Mouse (Mus musculus) Patski (cell line): Measurements from ENCODE around the gene Rbm17. TPM values are rescaled to one million over a fixed set of nuclear protein-coding genes. Genes with fewer than 3 reads are reported as not detected.
"Not testable (repeated sequence)": the region's sequence is repeated elsewhere in the genome, so short reads cannot be mapped to it uniquely, and the experiment has no call there.

Experiments
- ATAC-seq: fragments of 100-300 bp; one replicate; pipeline ENCODE4 v1.8.0; 2021
- CTCF ChIA-PET: fragments of 350-600 bp; sonication (Branson Sonifier 250); formaldehyde crosslinking; loops from one replicate; lab custom pipeline; 2022; ENCODE audit warnings: inconsistent platforms; lab: Charles Lee
- POLR2A ChIA-PET: fragments of 350-600 bp; sonication (Branson Sonifier 250); formaldehyde crosslinking; loops from one replicate; lab custom pipeline; 2022; ENCODE audit warnings: antibody characterized with exemption, inconsistent platforms; lab: Charles Lee
- DNase-seq: peaks from one replicate; pipeline ENCODE4 v3.0.0-alpha.2; 2011; ENCODE audit warnings: low read depth, low spot score
- H3K27me3 ChIP-seq: fragments of 371-371 bp; one replicate; pipeline ENCODE4 v1.5.1; 2021
- CTCF ChIP-seq: fragments of 100-300 bp; IDR thresholded peaks from one replicate; pipeline ENCODE4 v1.5.1; 2021
- in situ Hi-C: fragments of 300-500 bp; cut with MboI; formaldehyde crosslinking; loops from 3 replicates; pipeline ENCODE4 v1.11.1; 2018; ENCODE audit warnings: low pct_unique_long_range_greater_than_20kb, mixed read lengths
- polyA plus RNA-seq: library from polyadenylated mRNA; unstranded; gene quantifications from one replicate; pipeline ENCODE4 v1.2.3, GENCODE M21; 2021

Gene Rbm17
- polyA plus RNA-seq, 1 experiment from 2014 or later, result 141 TPM

GRCm38 (mm10) chr2:11548508-11548907, 55.4 kb downstream of the Rbm17 start:
- ATAC-seq (no peak), DNase-seq (no peak)
- no peak for TF ChIP-seq CTCF
- in situ Hi-C loops, result loop anchor here (5.0 kb wide), 1 partner anchor 46 kb away; no protein-coding TSS in a partner anchor
- POLR2A ChIA-PET, result no interaction called here
- no peaks in the 10 kb centered on the region for H3K27me3 ChIP-seq
- CTCF ChIA-PET, result interaction anchor here (0.8 to 1.3 kb wide), 2 partner anchors 16 to 47 kb away, joined by 3 to 6 read pairs; no protein-coding TSS in a partner anchor

- DNase-seq, result no peak
These were observed 56.3 kb downstream of the Rbm17 start for GRCm38 (mm10) chr2:11547609-11548008.

DNA sequence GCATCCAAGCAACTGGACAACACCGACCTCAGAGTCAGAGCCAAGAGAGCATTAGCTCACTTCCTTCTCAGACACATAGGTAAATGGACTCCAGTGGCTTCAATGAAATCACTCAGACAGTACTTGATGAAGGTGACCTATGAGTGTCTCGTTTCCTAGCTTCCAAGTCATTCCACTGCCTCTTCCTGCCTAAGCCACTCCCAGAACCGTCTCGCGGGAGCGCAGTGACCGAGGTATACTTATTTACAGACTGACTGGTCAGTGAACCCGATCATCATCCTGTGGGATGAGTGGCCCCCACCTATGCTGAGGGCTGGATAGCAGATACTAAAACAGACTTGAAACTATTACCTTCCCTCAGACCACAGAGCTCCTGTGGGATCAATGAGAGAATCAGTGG, 57.9 kb downstream of the Rbm17 start:
- no peak for TF ChIP-seq CTCF
- in situ Hi-C loops, result loop anchor here (5.0 kb wide), 1 partner anchor 44 kb away; no protein-coding TSS in a partner anchor
- DNase-seq (no peak), ATAC-seq (no peak)
- H3K27me3 ChIP-seq, result no peaks in the 10 kb centered on the region
- ChIA-PET CTCF (interaction anchor here (1.0 to 1.9 kb wide), 2 partner anchors 37 to 213 kb away, joined by 3 to 5 read pairs; no protein-coding TSS in a partner anchor), POLR2A (no interaction called here)

More at GRCm38 (mm10) chr2:11547609-11548008, 56.3 kb downstream of the Rbm17 start:
- ChIA-PET CTCF (interaction anchor here (0.8 to 1.3 kb wide), 2 partner anchors 17 to 46 kb away, joined by 3 to 6 read pairs; no protein-coding TSS in a partner anchor), POLR2A (no interaction called here)
- H3K27me3 ChIP-seq, result no peaks in the 10 kb centered on the region
- in situ Hi-C loops, result loop anchor here (5.0 kb wide), 1 partner anchor 45 kb away; no protein-coding TSS in a partner anchor
- no peak for TF ChIP-seq CTCF
- ATAC-seq, result no peak

DNA sequence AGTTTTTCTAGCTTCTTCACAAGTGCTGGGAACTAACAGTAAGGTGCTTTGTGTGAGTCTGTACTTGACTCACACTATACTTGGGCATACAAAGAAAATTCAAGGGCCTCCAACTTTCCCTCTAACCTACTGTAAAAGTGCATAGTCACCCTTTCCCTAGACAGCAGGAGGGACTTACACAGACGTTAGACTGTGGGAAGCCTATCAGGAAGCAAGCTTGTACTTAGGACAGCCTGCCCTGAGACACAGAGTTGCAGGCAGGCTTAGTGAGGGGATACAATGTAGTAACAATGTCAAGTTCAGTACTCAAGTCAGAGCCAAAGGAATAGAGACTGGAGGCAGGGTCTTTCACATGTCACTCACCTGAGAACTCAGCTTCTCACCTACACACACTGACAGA, 58.6 kb downstream of the Rbm17 start:
- ChIA-PET CTCF (interaction anchor here (1.9 kb wide), 1 partner anchor 212 kb away, joined by 5 read pairs; no protein-coding TSS in a partner anchor), POLR2A (no interaction called here)
- ATAC-seq (no peak), DNase-seq (no peak)
- in situ Hi-C loops, result loop anchor here (5.0 kb wide), 1 partner anchor 43 kb away; no protein-coding TSS in a partner anchor
- TF ChIP-seq CTCF, result no peak
- no peaks in the 10 kb centered on the region for H3K27me3 ChIP-seq

- DNase-seq (no peak), ATAC-seq (no peak)
- ChIA-PET POLR2A (no interaction called here), CTCF (no interaction called here)
- H3K27me3 ChIP-seq, result no peaks in the 10 kb centered on the region
- no peak for TF ChIP-seq CTCF
- in situ Hi-C loops, result loop anchor here (5.0 kb wide), 1 partner anchor 212 kb away; no protein-coding TSS in a partner anchor
These were observed 59.6 kb downstream of the Rbm17 start for GRCm38 (mm10) chr2:11544342-11544741.

- no peak for ATAC-seq
- no peak for DNase-seq
- no peaks in the 10 kb centered on the region for H3K27me3 ChIP-seq
- TF ChIP-seq CTCF, result no peak
- in situ Hi-C loops, result loop anchor here (5.0 kb wide), 1 partner anchor 211 kb away; no protein-coding TSS in a partner anchor
- POLR2A ChIA-PET, result interaction anchor here (1.4 kb wide), 1 partner anchor 211 kb away, joined by 4 read pairs; no protein-coding TSS in a partner anchor
- CTCF ChIA-PET, result interaction anchor here (0.8 to 2.5 kb wide), 18 partner anchors 8 to 256 kb away, joined by 3 to 28 read pairs (median 4); partner anchors contain the start of gene Pfkfb3
These were observed 60.8 kb downstream of the Rbm17 start for GRCm38 (mm10) chr2:11543158-11543557.

- CTCF ChIA-PET, result interaction anchor here (0.7 to 2.5 kb wide), 20 partner anchors 8 to 255 kb away, joined by 3 to 28 read pairs (median 4); partner anchors contain the start of gene Pfkfb3
- POLR2A ChIA-PET, result interaction anchor here (1.4 kb wide), 1 partner anchor 211 kb away, joined by 4 read pairs; no protein-coding TSS in a partner anchor
- TF ChIP-seq CTCF, result peak; percentile 83
- no peak for DNase-seq
- in situ Hi-C loops, result loop anchor here (5.0 kb wide), 1 partner anchor 210 kb away; no protein-coding TSS in a partner anchor
- ATAC-seq, result no peak
- H3K27me3 ChIP-seq, result no peaks in the 10 kb centered on the region
These were observed 61.3 kb downstream of the Rbm17 start for GRCm38 (mm10) chr2:11542640-11543039.

- in situ Hi-C loops, result loop anchor here (5.0 kb wide), 1 partner anchor 210 kb away; no protein-coding TSS in a partner anchor
- TF ChIP-seq CTCF, result no peak
- H3K27me3 ChIP-seq, result no peaks in the 10 kb centered on the region
- DNase-seq, result no peak
- no peak for ATAC-seq
- ChIA-PET CTCF (interaction anchor here (0.6 to 2.5 kb wide), 21 partner anchors 10 to 254 kb away, joined by 3 to 28 read pairs (median 4); partner anchors contain the start of gene Pfkfb3), POLR2A (interaction anchor here (1.4 kb wide), 1 partner anchor 210 kb away, joined by 4 read pairs; no protein-coding TSS in a partner anchor)
These were observed 61.8 kb downstream of the Rbm17 start for GRCm38 (mm10) chr2:11542121-11542520.

GRCm38 (mm10) chr2:11541528-11541927, 62.4 kb downstream of the Rbm17 start:
- ATAC-seq, H3K27me3 ChIP-seq, DNase-seq, POLR2A ChIA-PET: not testable (repeated sequence)
- in situ Hi-C loops, result loop anchor here (5.0 kb wide), 1 partner anchor 209 kb away; no protein-coding TSS in a partner anchor
- CTCF ChIA-PET, result interaction anchor here (1.2 to 2.5 kb wide), 7 partner anchors 9 to 214 kb away, joined by 3 to 13 read pairs (median 4); no protein-coding TSS in a partner anchor

- ChIA-PET CTCF (interaction anchor here (1.3 kb wide), 1 partner anchor 215 kb away, joined by 3 read pairs; no protein-coding TSS in a partner anchor), POLR2A (no interaction called here)
- no peak for ATAC-seq
- H3K27me3 ChIP-seq, result no peaks in the 10 kb centered on the region
- TF ChIP-seq CTCF, result no peak
- DNase-seq, result no peak
- in situ Hi-C loops, result no loop called here
These were observed 68.0 kb downstream of the Rbm17 start for GRCm38 (mm10) chr2:11535966-11536365.

Other genes starting within 250 kb of the Rbm17 start
- 21.2 TPM for gene Pfkfb3, start 50.1 kb downstream of the Rbm17 start, polyA plus RNA-seq
- gene Gm17490, start 22.1 kb upstream of the Rbm17 start, polyA plus RNA-seq, result not detected
- gene Il2ra, start 38.7 kb upstream of the Rbm17 start, polyA plus RNA-seq, result not detected
- gene Il15ra, start 101.1 kb upstream of the Rbm17 start, polyA plus RNA-seq, result 0.91 TPM
- 119 TPM for gene Fbh1, start 173.4 kb upstream of the Rbm17 start, polyA plus RNA-seq
- gene Ankrd16, start 173.7 kb upstream of the Rbm17 start, polyA plus RNA-seq, result 51.0 TPM